Mouse (Mus musculus) heart, embryonic 14.5 days (tissue): ENCODE measurements around the gene Alpk1. TPM values are rescaled to one million over a fixed set of nuclear protein-coding genes. Genes with fewer than 3 reads are reported as not detected.

Experiments used
- ATAC-seq: fragments of 200-750 bp; cut with Nextera tagmentation; 2 replicates; pipeline ENCODE4 v1.8.0; 2017; ENCODE audit warnings: low read depth, moderate TSS enrichment; ENCODE audit not compliant: insufficient number of reproducible peaks, insufficient read depth, low FRiP score
- H3K27ac ChIP-seq, 2 experiments: fragments of 200-500 bp in 1 of 2; fragments of 300-500 bp in 1 of 2; sonication (generic) in 1 of 2; replicated peaks in 1 of 2; 2 replicates each; pipeline ENCODE4 v1.5.1; 2012 to 2014; ENCODE audit warnings: low read depth in 2 of 2, low read length in 2 of 2, control low read depth in 1 of 2, mild to moderate bottlenecking in 1 of 2, mixed read lengths in 1 of 2; ENCODE audit not compliant: control insufficient read depth in 1 of 2, insufficient read depth in 1 of 2
- H3K27me3 ChIP-seq: fragments of 300-500 bp; sonication (generic); 2 replicates; pipeline ENCODE4 v1.6.1; 2014; ENCODE audit warnings: mild to moderate bottlenecking, low read length, control low read depth; ENCODE audit not compliant: control insufficient read depth, insufficient read depth
- H3K36me3 ChIP-seq: fragments of 300-500 bp; sonication (generic); 2 replicates; pipeline ENCODE4 v1.6.1; 2014; ENCODE audit warnings: mild to moderate bottlenecking, control low read depth, low read length, mixed read lengths; ENCODE audit not compliant: control insufficient read depth, insufficient read depth
- H3K4me1 ChIP-seq, 2 experiments: fragments of 200-500 bp in 1 of 2; fragments of 300-500 bp in 1 of 2; sonication (generic) in 1 of 2; 2 replicates each; pipeline ENCODE4 v1.6.1; 2012 to 2014; ENCODE audit warnings: low read length in 2 of 2, control low read depth in 1 of 2, mixed read lengths in 1 of 2; ENCODE audit not compliant: control insufficient read depth in 2 of 2, insufficient read depth in 2 of 2
- H3K4me2 ChIP-seq: fragments of 300-500 bp; sonication (generic); 2 replicates; pipeline ENCODE4 v1.6.1; 2014; ENCODE audit warnings: mild to moderate bottlenecking, low read length
- H3K4me3 ChIP-seq, 2 experiments: fragments of 200-500 bp in 1 of 2; fragments of 300-500 bp in 1 of 2; sonication (generic) in 1 of 2; 2 replicates each; pipeline ENCODE4 v1.5.1; 2012 to 2014; ENCODE audit warnings: low read length in 2 of 2, mild to moderate bottlenecking in 2 of 2, control low read depth in 1 of 2, low read depth in 1 of 2, moderate library complexity in 1 of 2; ENCODE audit not compliant: control insufficient read depth in 1 of 2, insufficient read depth in 1 of 2
- H3K9ac ChIP-seq: fragments of 300-500 bp; sonication (generic); 2 replicates; pipeline ENCODE4 v1.6.1; 2014; ENCODE audit warnings: mild to moderate bottlenecking, low read length
- H3K9me3 ChIP-seq: fragments of 300-500 bp; sonication (generic); 2 replicates; pipeline ENCODE4 v1.6.1; 2016; ENCODE audit warnings: low read length, control low read depth; ENCODE audit not compliant: control insufficient read depth
- WGBS: fragments of 180-500 bp; shearing (Covaris S2); extraction: QIAGEN DNeasy Blood & Tissue Kit; methylation state at CpG from one replicate; pipeline ENCODE4 v1.1.7; 2014; 5-methylcytosine and 5-hydroxymethylcytosine counted together
- polyA plus RNA-seq: library from polyadenylated mRNA; unstranded; fragments of >200 nt; fragmentation: Nextera tagmentation; extraction: Ambion mirVana; gene quantifications from 2 replicates; pipeline ENCODE4 v1.2.1, GENCODE M21; 2014

The Alpk1 gene
- 1.2 and 2.0 TPM in 2 replicates for polyA plus RNA-seq

DNA sequence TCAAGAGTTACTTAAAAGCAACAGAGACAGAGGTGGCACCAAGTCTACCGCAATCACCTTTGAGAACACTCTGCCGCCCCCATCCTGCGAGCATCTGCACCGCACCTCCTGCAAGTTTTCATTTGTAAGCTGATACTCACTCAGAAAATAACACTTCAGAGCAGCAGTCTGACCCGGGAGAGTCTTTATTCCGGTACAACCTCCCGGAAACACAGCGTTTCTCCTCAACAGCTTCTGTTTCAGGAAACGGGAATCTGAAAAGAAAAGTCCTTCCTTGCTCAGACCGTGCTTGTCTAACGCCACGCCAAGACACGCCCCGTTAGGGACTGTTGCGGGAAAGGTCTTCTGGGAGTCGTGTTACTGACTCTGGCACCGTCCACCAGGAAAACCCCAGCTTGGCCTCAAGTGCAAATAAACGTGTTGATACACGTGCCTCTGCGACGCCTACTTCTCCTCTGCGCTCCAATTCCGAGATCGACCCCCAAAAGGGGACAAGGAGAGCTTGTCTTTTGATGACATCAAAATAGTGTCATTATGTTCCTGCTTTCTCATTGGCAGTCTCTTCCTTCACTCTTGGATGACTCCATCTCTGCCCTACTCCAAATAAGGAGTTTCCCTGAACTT, at the start of gene Alpk1:
TSS of gene Alpk1 (minus strand) at position 507 of the 624 bp plus-strand sequence.
- H3K27me3 ChIP-seq: no peaks in the 10 kb centered on the region
- peak within 1 kb of the TSS; percentile 85 for H3K4me2 ChIP-seq
- peak; percentile 59 for ATAC-seq
- H3K4me3 ChIP-seq: peak within 1 kb of the TSS; percentile 46 to 56
- H3K27ac ChIP-seq: no peak within 1 kb of the TSS; a peak in 1 of 4 replicates
- H3K36me3 ChIP-seq: no peaks in the 10 kb centered on the region
- no peaks in the 10 kb centered on the region for H3K9me3 ChIP-seq
- WGBS: under 1% methylated on average over 24 of the region's 24 CpGs
- peak within 1 kb of the TSS; percentile 64 for H3K9ac ChIP-seq
- no peaks in the 10 kb centered on the region for H3K4me1 ChIP-seq

DNA sequence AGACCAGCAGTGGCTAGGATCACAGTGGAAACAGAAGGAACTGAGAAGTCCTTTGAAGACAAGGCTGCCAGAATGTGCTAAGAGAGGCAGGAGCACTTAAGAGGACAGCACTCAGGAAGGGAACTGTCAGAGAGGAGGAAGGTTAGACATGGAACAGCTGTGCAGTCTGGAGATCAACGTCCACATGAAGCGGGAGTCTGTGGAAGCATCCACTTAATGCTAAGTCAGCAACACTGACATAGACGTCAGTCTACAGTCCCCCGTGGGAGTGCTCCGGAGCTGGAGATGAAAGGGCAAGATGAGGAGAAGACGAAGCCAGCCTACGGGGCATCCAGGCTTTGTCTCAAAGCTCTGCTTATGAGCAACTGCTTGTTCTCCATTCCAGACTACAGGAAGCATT, 46.8 kb upstream of the Alpk1 start:
- H3K36me3 ChIP-seq: peaks cover 3% of the 10 kb centered on the region; the same call in 1 of the 2 replicates
- 13% methylated on average over 7 of the region's 7 CpGs for WGBS
- H3K4me2 ChIP-seq: no peak overlapping the region
- H3K27me3 ChIP-seq: no peaks in the 10 kb centered on the region
- no peak overlapping the region for H3K9ac ChIP-seq
- ATAC-seq: no peak
- H3K27ac ChIP-seq: no peak overlapping the region
- H3K4me1 ChIP-seq: peaks cover 4 to 9% of the 10 kb centered on the region in 2 experiments; a peak in 3 of 4 replicates
- H3K9me3 ChIP-seq: no peaks in the 10 kb centered on the region
- no peak overlapping the region for H3K4me3 ChIP-seq

DNA sequence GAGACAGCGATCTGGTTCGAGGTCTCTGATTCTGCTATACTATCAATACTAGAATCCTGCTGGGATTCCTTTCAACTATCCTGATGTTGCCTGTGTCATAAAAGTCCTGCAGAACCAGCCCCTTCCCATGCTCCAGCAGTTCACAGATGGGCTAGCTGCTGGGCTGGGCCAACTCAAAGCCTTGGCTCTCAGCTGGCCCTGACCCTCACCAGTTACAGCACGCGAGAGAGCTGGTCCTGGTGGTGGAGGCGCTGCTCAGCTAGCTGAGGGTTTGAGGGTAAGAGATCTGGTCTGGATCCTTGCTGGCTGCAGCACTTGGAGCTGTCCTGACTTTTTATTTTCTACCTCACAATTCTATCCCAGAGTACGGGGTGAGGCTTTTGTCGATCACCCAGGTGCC, 46.2 kb upstream of the Alpk1 start:
- Histone ChIP-seq H3K4me1 (peaks cover 4 to 9% of the 10 kb centered on the region in 2 experiments; a peak in 3 of 4 replicates), H3K27ac (no peak overlapping the region), H3K4me3 (no peak overlapping the region), H3K9me3 (no peaks in the 10 kb centered on the region), H3K36me3 (peaks cover 5% of the 10 kb centered on the region; the same call in 1 of the 2 replicates), H3K27me3 (no peaks in the 10 kb centered on the region), H3K4me2 (no peak overlapping the region), H3K9ac (no peak overlapping the region)
- WGBS: 76% methylated on average over 7 of the region's 7 CpGs
- no peak for ATAC-seq

DNA sequence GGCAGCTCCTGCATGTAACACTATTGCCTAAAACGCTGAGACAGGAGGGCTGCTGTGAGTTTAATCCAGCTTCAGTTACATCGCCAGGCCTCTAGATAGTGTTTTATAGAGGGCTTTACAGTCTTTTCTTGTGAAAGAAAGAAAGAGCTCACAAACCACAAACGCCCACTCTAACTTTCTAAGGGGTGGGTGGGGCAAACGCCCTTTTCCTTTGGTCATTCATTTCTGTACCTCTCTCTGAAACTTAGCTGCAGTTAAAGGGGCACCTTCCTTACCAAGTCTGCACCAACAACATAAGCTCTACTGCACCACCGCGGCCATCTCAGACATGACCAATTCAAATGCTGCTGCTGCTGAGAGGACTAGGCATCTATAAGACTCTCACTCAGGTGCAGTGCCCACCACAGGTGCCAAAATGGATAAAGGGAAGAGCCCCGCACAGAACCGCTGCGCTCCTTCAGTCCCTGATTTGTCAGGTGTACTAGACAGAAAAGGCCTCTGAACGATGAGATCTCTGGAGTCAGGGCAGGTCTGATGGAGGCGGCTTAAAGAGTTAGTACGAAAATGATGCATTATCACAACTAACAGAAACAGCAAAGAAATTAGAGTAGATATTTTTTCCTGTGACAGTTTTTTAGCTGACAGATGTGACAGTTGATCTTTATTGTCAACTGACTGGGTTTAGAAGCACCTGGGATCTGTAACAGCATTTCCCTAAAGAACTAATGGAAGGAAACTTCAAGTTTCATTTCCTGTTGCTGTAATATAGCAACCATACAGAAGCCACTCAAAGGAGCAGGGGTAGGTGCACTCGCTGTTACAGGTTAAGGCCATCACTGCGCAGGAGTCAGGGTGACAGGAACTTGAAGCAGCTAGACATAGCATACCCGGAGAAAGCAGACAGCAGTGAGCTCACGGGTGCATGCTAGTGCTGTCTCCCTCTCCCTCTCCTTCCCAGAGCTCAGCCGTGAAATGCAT, 43.8 kb upstream of the Alpk1 start:
- no peak overlapping the region for H3K4me3 ChIP-seq
- 82% methylated on average over 17 of the region's 17 CpGs for WGBS
- H3K4me1 ChIP-seq: peaks cover 4 to 9% of the 10 kb centered on the region in 2 experiments; a peak in 3 of 4 replicates
- no peaks in the 10 kb centered on the region for H3K9me3 ChIP-seq
- H3K27me3 ChIP-seq: no peaks in the 10 kb centered on the region
- H3K9ac ChIP-seq: no peak overlapping the region
- no peak for ATAC-seq
- H3K4me2 ChIP-seq: no peak overlapping the region
- no peak overlapping the region for H3K27ac ChIP-seq
- H3K36me3 ChIP-seq: peaks cover 17% of the 10 kb centered on the region

DNA sequence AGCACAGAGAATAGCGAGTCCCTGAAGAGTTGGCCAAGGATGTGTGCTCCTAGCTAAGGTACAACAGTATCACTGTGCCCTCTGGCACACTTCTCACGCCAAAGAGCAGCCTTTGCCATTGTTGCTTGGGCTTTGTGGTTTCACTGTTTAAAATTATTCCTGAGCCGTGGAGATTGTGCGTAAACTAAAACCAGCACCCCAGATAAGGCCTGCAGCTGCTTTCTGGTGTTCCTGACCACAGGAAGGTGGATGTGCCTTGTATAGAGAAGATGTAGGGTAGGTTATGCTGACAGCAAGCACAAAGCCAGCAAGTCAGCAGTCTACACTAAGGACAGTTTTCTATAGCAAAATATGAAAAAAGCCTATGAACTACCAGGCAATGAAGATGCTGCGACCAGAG, 40.9 kb upstream of the Alpk1 start:
- Histone ChIP-seq H3K9ac (no peak overlapping the region), H3K4me2 (no peak overlapping the region), H3K27ac (no peak overlapping the region), H3K4me1 (0 out of 4 replicates have a peak, but pooled peaks cover 0 to under 1% of the 10 kb centered on the region in 2 experiments), H3K4me3 (no peak overlapping the region), H3K36me3 (peaks cover 30% of the 10 kb centered on the region), H3K9me3 (no peaks in the 10 kb centered on the region), H3K27me3 (no peaks in the 10 kb centered on the region)
- no peak for ATAC-seq
- 81% methylated on average over 5 of the region's 5 CpGs for WGBS

DNA sequence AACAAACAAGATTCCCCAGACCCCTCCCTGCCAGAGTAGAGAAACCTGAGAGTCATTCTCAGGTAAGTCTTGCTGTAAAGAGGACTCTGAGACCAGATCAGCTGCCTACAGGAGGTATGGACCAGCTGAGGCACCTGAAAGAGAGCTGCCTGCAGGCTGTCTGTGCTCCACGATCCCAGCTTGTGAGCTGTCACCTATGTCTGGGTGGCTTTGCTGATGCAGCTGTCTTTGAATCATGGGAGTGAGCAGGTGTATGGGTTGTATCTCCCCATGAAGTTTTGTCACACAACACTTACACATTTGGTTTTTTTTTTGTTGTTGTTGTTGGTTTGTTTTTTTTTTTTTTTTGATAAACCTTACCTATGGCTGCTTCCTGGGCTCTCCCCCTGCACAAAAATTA, 40.1 kb upstream of the Alpk1 start:
- peaks cover 32% of the 10 kb centered on the region for H3K36me3 ChIP-seq
- no peaks in the 10 kb centered on the region for H3K27me3 ChIP-seq
- no peak overlapping the region for H3K4me3 ChIP-seq
- no peak overlapping the region for H3K9ac ChIP-seq
- no peak overlapping the region for H3K27ac ChIP-seq
- WGBS: 85% methylated on average over 1 of the region's 1 CpGs
- no peak overlapping the region for H3K4me2 ChIP-seq
- H3K9me3 ChIP-seq: no peaks in the 10 kb centered on the region
- no peak for ATAC-seq
- no peaks in the 10 kb centered on the region for H3K4me1 ChIP-seq

DNA sequence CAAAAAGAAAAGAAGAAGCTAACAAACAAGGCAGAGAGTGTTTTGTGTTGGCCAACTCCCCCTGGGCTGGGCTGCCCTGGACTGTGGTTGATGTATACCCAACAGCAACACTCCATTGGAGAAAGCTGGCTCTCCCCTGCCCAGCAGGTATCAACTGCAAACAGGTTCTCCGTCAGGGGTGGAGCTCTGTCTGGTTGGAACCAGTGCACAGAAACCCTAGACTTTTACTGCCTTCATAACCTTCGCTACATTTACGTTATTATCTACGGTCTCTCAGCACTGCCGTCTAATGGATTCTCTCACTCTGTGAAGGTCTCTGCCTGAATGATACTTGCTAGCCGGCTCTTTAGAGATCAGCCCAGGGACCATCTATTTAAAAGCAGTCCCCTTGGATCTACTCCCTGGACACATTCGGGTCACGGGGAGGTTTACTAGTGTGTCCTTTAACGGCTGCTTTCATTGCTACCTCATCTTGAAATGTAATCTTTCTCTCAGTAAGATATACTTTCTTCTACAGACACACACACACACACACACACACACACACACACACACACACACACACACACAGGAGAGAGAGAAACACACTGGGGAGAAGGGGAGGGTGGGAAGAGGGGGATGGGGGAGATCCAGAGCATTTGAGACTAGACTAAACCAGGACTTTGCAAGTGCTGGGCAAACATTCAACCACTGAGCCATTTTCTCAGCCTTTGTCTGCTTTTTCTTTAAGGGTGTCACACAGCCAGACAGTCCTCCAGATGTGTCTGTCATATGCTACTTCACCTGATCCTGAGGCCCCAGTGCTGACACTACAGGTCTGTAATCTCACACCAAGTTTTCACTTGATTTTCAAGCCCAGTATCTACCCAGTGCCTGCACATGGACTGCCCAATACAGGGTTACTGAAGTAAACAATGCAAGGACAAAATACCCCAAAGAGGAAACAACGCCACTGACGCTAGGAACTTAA, 38.7 kb upstream of the Alpk1 start:
- H3K36me3 ChIP-seq: peaks cover 35% of the 10 kb centered on the region
- H3K4me2 ChIP-seq: no peak overlapping the region
- no peak overlapping the region for H3K4me3 ChIP-seq
- 81% methylated on average over 11 of the region's 11 CpGs for WGBS
- no peaks in the 10 kb centered on the region for H3K27me3 ChIP-seq
- no peaks in the 10 kb centered on the region for H3K4me1 ChIP-seq
- ATAC-seq: no peak
- no peaks in the 10 kb centered on the region for H3K9me3 ChIP-seq
- H3K27ac ChIP-seq: no peak overlapping the region
- no peak overlapping the region for H3K9ac ChIP-seq
